Mouse (Mus musculus) ES-CJ7 (cell line): ENCODE measurements around the gene Alk.
A peak's percentile ranks its signal among the peaks of the same experiment; 100 is the strongest.

ENCODE experiments used
- DNase-seq: peaks from one replicate; pipeline ENCODE4 v3.0.0; 2011; ENCODE audit warnings: low read depth, low spot score

The Alk gene

GRCm38 (mm10) chr17:71980518-71981145 lies 623.8 kb downstream of the Alk start:
- DNase-seq: no peak

DNA sequence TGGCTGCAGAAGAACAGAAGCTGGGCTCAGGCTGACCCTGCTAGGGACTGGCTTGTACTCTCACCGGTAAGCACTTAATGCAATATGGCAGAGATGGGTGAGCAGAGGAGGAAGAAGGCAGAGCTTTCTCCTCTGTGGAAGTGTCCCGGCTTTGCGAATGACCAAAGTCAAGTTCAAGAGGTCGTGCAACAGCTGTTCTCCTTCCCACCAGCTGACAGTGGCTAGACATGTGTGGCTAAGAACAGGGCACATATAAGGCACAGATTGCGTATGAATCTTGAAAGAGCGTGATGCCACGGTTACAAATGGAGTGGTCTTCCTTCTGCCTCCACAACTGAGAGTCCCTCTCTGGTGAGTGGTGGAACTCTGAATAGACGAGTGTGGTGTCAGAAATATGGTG lies 625.3 kb downstream of the Alk start:
- no peak for DNase-seq

GRCm38 (mm10) chr17:71976661-71977060 lies 627.8 kb downstream of the Alk start:
- no peak for DNase-seq

- DNase-seq: no peak
Measured at GRCm38 (mm10) chr17:71973704-71974103, 630.7 kb downstream of the Alk start.

DNA sequence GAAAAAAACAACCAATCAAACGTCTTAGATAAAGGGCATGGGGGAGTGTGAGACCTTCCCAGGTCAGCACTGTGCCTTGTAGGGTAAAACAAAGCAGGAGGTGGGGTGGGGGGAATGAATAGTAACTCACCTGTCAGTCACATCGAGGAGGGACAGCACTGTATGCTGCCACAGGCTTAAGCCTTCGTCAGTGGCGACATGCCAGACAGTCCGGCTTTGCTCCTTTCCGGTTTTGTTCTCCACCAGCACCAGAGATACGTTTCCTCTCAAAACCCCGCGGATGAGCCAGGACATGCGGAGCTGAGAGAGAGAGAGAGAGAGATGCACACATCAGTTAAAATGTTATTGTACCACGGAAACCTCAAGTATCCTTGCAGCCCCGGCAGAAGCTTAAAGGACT lies 637.1 kb downstream of the Alk start:
- DNase-seq: no peak

GRCm38 (mm10) chr17:71965733-71966606 lies 638.5 kb downstream of the Alk start:
- no peak for DNase-seq

DNA sequence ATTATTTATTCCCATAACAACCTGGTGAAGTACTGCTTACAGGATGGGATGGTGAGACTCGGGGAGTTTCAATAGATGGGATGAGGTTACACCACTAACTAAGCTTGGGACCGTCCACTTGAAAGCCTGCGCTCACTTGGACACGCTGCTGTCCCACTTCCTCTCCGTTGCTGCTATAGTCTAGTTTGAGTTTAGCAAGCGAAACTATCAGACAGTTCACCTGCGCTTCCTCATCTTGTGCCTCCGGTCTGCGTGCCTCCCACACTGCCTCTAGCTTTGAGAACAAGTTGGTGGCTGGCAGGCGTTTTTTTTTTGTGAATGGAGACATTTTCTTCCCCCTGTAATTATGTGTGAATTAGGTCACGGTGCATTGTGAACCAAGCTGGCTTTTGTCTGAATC lies 639.8 kb downstream of the Alk start:
- no peak for DNase-seq

- no peak for DNase-seq
Measured at GRCm38 (mm10) chr17:71962746-71963145, 641.7 kb downstream of the Alk start.

DNA sequence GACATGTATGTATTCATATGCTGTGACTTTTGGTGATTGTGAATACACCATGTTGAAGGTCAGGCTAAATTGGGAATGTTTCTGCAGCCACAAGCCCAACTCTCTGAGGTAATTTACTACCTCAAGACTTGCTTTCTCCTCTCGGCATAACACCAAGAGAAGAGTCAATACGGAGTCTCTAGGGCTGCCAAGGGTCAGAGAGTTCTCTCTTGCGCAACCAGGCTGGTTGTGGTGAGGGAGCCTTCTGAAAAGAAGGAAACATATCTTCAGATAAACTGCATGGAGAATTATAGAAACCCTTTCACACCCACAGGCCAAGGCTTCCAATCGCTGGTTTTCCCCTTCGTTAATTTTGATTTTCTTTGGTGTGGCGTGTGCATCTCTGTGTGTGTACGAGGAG lies 649.4 kb downstream of the Alk start:
- no peak for DNase-seq

- DNase-seq: no peak
Measured at GRCm38 (mm10) chr17:71954217-71954844, 650.1 kb downstream of the Alk start.

DNA sequence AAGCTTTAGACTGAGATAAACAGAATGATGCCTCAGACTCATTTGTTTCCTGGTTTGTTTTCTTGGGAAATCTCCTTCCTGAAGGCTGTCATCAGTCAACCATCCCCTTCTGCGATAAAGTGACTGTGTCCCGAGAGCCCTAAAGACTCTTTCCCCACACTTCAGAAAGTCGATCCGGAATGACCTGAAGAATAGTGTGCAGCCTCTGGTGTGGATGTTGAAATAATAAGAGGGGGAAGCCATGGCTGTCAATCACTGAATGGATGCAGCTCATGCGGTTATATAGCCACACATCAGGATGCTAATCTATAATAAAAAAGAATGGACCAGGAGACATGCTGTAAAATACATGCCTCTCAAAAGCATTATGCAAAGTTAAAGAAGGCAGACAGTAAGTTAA lies 653.5 kb downstream of the Alk start:
- no peak for DNase-seq

- DNase-seq: no peak
Measured at GRCm38 (mm10) chr17:71948687-71949086, 655.7 kb downstream of the Alk start.

DNA sequence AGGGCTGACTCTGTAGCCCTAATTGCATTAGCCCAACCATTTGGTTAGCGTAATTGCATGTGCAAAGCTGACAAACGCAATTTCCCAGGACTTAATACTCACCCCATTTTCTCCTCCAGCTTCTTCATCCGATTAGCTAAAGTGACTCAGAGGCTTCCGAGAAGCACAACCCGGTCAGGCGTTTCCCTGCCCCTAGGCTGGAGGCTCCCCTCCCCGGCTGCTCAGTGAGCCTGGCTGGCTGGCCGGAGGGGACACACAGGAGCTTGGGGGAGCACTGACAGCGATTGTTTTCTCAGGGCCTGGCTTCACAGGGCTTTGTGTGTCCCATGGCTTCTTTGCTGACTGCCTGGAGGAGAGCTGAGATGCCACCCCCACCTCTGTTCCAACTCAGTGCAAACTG lies 657.0 kb downstream of the Alk start:
- no peak for DNase-seq

DNA sequence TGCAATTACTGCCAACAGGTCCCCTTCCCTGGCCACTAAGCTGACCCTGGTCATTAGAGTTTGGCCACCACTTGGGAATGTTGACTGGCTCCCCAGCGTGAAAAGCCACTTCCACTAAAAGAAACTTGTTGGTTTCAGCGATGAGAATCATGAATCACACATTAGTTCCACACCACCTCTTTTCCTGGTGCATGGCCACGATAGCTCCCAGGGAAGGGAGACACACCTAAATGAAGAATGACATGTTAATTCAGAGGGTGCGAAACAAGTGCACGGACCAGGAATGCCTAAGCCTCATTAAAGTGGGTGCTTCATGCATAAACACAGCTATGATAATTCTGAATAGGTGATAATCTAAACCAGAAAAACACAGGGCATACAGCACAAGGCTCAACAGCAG lies 660.4 kb downstream of the Alk start:
- no peak for DNase-seq

DNA sequence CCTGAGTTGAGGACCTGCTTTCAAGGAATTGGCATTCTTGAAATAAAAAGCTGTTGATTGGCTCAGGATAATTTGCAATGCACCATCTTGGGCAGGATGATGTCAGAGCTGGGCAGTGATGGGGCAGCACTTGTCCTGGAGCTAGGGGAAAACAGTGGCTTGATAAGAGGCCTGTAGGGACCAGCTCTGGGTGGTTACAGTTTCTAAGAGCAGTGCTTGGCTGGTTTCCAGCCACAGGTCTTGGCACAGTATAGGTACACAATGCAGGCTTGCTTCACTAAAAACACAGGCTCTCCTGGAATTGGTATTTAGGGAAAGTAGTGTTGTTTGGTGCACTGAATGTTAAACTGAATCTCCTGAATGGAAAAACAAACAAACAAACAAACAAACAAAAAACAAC lies 662.4 kb downstream of the Alk start:
- no peak for DNase-seq

- DNase-seq: no peak
Measured at GRCm38 (mm10) chr17:71941436-71941835, 663.0 kb downstream of the Alk start.

DNA sequence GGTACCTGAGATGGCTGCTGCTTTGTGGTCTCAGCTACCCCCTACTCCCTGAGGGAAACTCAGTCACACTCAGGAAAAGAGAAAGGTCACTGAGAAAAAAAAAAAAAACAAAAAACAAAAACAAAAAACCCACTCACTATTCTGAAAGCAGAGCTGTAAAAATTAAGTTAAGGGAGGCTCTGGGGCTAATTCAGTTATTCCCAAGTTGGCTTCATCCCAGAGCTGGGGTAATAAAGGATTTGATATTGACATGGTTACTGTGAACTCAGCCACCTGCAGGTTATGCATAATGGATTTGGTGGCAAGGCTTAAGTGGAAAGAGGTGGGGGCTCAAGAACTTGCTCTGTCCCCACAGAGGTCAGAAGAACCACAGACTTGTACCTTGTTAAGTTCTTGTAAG lies 667.7 kb downstream of the Alk start:
- DNase-seq: no peak

DNA sequence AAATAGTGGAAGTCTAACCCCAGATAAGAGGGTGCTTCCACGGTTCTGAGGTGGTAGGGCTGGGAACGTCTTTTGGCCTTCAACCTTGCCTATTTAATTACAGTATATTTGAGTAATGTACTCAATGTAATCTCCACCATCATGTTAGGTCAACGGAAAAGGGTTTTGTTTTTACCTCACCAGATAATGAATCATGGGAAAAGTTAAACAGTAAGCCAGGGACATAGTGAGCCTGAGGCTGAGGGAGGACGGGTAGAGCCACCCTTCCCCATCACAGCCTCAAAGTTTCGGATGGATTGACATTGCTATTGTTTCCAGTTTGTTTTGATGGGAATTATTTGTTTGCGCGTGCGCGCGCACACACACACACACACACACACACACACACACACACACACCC lies 668.6 kb downstream of the Alk start:
- no peak for DNase-seq

DNA sequence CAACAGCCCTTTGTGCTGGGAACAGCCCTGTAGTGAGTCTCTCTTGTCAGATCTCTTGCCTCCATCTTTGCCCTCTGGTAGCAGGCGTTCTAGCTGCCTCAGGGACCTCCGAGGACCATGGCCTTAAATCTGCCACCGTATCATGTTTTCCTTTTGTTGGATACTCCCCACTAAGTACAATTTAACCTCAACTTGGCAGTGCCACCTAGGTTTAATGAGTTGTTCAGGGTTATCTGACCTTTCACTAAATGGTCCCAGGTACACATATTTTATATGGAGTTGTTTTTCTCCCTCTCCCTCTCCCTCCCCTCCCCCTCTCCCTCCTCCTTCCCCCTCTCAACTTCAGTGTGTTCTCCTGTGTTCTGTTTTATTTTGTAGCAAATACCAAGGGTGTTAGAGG lies 669.1 kb downstream of the Alk start:
- no peak for DNase-seq

GRCm38 (mm10) chr17:71914941-71915340 lies 689.5 kb downstream of the Alk start:
- DNase-seq: no peak

- no peak for DNase-seq
Measured at GRCm38 (mm10) chr17:71914541-71914940, 689.9 kb downstream of the Alk start.

DNA sequence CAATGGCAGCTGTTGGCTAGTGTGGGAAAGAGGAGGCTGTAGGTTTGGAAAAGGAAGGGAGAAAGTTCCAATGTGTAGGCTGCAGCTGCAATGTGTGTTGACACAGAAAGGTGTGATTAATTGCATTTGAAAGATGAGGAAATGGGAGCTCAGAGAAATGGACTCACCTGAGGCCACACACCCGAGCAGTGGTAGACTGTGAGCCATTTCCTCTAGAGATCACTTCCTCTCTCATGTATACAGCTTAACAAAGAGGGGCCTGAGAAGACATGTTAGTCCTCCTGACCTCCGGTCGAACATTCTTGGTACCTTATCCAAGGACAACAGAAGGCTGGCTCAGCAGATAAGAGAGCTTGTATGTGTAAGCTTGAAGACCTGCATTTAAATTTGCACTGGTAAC lies 691.2 kb downstream of the Alk start:
- peak; percentile 61 for DNase-seq

DNA sequence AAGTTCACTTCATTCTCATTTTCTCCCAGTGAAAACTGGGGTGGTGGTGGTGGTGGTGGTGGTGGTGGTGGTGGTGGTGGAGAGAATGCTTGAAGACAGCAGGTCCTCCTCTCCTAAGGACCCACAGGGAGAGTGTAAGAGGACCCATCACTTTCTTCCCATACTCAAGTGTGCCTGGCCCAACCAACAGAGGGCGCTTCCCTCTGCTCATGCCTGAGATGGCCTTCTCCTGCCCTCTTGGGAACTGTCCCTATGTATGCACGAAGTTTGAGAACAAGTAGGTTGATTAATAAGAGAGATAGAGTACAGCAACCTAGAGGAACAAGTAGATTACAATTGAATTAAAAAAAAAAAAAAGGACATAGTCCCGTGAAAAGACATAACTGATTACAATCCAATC lies 695.3 kb downstream of the Alk start:
- no peak for DNase-seq
